Mouse (Mus musculus) c-Kit-positive CD71-negative TER-119-negative erythroid progenitor cells, embryonic 14.5 days (primary cell): ENCODE data around the gene Hoxd3.
A peak's percentile ranks its signal among the peaks of the same experiment; 100 is the strongest.

Source experiments
- DNase-seq: peaks from one replicate; pipeline ENCODE4 v3.0.0-alpha.2; 2013; ENCODE audit warnings: low read depth

The Hoxd3 gene

DNA sequence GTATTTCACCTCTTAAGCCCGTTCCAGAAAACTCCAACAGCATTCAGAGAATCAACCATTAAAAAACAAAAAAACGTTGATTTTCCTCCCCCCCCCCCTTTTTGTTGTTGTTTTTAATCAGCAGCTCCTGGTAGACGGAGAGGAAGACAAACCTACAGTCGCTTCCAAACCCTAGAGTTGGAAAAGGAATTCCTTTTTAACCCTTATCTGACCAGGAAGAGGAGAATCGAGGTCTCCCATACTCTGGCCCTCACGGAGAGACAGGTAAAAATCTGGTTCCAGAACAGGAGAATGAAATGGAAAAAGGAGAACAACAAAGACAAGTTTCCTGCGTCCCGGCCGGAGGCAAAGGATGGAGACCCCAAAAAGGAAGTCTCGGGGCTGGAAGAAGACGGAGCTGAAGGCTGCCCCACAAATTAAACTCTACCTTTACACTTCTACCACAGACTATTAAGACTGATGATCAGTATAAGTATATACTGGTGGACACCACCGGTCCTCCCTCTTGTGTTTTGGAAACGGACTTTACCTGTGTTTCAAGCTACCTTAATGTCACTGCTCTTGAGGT lies 5.2 kb upstream of the Hoxd3 start:
- DNase-seq, result no peak

DNA sequence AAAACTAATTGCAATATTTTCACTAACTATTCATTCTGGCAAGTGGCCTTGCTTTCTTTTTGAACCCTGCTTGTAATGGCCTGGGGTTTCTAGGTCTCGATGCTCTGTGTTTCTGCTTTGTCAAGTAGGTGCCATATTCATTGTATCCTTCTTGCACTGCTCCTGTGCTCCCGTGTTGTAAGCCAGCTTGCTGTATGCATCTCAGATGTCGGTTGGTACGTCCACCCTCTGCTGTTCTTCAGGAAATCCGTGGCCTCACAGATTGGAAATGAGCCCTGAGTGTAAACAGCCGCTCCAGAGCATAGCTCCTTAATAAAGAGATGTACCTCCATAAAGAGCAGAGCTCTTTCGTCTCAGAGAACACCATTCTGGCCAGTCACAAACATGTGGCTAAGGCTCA lies 4.1 kb upstream of the Hoxd3 start:
- DNase-seq, result no peak

DNA sequence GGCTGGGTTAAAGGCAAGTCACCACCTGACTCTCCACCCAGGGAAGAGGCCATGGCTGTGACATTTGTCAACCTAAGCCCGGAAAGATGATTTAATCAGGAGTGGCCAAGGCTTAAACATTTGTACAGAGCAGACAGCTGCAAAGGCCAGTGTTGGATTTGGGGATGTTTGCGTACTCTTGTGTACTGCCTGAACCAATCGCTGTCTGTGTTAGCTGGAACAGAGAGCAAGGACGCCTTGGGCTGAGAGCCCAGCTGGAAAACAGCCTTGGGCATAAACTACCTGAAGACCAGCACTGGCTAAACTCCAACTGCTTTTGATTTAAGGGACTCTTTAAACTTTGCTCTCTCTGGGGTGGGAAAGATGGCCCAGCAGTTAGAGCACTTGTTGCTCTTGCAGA lies 3.1 kb upstream of the Hoxd3 start:
- no peak for DNase-seq

DNA sequence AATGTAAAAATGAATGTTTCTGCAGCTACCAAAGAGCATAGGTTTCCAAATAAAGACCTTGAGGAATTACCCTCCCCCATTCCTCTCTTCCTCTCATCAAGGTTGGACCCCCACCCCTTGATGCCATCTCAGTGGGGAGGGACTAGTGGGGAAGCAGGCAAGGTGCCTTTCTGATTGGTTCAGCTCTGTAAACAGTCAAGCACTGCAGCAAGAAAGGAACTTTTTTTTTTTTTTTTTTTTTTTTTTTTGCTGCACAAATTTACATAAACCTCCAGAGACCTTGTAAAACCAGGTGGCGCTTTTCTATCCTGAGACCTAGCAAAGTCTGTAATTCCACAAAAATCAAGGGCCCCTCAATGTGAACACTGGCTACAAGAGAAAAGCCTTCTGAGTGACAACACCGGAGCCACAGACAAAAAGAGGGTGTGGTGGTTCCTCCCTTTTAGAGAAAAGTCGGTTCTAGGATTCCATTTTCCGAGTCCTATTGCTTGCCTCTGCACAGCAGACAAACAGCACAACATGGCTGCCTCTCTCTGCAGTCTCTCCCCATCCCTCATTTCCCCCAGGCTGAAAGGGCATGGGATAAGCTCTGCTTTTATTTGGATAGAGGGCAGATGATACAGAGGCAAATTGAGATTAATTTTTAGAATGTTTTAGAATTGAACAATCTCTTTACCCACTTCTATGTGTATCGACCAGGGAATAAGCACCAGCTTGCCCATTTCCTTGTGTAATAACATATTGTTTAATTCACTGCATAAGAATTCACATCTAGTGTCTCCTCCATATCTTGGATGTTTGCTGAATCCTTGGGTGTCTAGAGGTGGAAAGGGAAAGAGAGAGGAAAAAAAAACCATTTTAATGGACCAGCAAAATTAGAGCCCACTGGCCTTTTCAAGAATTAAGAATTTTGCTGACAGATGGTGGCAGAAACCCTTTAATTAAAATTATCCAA lies 2.0 kb upstream of the Hoxd3 start:
- no peak for DNase-seq

DNA sequence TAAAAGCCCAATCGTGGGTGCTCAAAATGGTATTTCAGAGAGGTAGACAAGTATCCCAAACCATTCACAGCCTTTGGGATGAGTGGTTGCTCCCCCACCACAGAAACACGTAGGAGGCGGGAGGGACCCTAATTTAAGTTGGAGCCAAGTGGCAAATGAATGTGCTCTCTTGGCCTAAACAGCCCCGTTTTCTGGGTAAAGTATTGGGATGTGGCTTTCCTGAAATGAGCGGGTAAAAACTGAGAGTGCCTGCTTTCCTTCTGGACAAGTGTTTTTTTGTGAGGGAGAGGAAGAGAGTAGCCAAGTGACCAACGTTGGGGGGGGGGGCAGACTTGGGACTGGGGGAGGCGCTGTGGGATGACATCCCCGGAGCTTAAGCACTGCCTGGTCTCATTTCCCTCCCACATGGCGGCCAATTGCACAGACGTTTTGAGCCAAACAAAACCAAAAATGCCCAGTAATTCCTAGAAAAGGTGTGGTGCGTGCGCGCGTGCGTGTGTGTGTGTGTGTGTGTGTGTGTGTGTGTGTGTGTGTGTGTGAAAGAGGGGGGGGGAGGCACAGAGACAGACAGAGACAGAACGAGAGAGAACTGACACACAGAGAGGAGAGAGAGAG lies 691 bp upstream of the Hoxd3 start:
- no peak for DNase-seq

DNA sequence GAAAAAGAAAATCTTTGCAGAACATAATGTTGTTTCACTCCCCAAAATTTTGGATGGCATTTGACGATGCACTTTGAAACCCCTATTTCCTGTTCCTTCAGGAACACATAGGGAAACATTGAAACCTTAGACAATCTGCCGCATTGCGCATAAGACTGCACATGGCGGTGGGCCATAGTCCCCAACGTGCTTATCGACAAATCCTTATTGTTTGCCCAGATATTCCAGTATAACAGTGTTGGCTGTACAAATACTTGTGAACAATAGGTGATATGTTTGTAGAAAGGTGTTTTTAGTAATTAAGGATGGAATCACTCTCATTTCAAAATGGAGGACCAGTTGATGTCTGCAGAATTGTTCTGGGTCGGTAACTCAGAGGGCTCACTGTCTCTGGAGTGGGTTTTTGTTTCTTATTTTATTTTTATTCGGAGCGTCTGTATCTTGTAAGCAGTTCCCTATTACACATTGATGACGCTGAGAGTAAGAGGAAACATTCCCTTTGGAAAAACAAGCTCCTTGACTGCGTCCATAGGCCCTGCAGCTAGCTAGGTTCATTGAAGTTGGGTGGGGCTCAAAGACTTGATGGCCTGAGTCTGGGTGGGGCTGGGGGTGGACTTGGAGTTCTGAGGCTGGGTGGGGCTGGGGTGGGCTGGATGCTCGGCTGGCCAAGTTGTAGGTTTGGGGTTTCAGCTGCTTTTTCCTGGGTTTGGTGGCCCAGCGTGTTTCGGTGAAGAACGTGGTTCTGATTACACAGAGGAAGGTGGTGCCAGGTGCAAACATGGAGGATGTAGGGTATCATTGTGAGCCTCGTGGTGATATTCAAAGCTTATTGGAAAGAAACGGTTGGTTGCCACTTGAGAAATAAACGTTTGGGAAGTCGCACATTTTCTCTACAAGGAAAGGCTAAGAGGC lies 1.8 kb downstream of the Hoxd3 start:
- no peak for DNase-seq

DNA sequence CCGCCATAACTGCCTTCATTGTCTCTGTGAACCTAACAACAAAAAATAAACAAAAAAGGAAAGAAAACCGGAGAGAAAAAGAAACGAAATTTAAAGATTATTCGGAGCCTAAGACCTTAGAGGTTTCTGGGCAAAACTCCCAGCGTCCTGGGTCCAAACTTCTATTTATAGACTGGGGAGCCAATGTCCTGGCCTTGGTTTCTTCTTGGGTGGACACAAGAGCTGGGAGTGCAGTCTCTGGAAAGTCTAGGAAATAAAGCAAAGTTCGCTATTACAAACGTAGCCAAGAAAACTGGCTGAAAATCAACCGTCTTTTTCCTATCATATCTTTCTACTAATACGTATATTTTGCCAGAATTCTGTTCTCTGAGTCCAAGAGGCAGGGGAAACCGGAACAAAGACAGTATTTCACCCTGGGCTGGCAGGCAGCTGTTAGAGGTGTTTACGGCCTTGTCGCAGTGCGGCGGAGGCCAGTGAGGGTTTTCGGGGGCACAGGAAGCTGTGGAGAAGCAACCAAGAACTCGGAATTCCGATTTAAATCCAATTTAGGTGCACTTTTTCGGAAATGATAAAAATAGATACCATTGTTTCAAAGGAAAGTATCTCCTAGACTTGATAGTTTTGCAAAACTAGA lies 2.5 kb downstream of the Hoxd3 start:
- DNase-seq, result no peak

DNA sequence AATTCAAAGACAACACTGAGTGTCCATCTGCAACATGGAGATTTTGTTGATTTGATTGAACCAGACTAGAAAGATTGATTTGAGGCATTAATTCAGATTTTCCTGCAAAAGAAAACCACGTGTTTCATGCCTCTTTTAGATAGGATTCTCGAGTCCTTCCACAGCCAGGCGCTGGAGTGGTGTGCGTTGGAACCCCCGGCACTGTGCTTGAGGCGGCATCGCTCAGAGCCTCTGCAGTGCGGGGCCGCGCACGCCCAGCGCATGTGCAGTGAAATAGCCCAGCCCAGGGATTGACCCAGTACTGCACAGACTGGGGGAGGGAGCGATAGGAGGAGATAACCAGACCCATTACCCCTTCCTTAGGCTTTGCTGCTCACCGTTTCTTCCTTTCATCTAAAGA lies 3.2 kb downstream of the Hoxd3 start:
- DNase-seq, result no peak

DNA sequence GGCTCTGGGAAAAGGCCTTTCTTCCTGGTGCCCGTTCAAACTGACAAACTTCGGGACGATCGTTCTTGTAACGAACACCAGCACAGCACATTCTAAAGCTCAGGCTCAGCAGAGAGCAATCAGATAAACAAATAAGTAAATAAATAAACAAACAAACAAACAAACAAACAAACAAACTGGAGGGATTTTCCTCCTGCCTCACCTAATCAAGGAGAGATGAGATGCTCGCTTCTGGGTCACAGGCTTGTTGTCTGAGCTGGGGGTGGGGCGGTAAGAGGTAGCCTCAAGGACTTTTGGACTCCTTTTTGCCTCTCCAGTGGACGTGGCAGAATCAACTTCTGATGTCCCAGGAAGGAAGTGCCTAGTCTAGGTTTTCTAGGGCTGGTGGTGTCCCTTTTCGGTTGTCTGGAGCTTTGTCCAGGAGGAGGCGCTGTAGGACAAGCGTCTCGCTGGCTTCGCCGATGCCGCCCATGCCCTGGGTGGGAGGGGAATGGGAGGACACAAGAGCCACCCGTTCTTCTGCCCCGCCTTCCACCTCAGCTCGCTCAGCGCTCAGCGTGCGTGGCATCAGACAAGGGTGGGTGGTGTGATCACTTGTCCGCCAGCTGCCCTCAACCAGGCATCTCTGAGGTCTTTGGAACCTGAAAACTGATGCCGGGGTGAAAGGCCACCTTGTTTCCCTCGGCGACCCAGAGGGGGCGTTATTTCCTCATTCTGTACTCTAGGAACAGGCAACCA lies 3.9 kb downstream of the Hoxd3 start:
- DNase-seq, result peak; percentile 79

DNA sequence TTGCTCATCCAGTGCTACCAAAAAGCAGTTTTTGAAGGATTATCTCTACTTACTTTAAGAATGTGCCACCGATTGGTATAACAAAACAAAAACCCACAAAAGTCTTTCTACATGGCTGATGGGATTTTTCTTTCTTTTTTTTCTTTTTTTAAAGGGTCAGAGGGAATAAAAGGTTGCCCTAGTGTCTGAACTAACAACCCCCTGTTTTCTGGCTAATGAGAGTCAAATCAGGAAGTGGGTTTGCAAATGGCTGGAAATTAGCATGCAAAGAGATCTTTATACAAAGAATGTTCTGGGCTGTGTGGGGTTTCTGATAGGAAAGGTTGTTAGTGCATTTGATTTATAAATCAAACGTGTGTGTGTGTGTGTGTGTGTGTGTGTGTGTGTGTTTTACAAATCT lies 8.7 kb downstream of the Hoxd3 start:
- DNase-seq, result no peak

DNA sequence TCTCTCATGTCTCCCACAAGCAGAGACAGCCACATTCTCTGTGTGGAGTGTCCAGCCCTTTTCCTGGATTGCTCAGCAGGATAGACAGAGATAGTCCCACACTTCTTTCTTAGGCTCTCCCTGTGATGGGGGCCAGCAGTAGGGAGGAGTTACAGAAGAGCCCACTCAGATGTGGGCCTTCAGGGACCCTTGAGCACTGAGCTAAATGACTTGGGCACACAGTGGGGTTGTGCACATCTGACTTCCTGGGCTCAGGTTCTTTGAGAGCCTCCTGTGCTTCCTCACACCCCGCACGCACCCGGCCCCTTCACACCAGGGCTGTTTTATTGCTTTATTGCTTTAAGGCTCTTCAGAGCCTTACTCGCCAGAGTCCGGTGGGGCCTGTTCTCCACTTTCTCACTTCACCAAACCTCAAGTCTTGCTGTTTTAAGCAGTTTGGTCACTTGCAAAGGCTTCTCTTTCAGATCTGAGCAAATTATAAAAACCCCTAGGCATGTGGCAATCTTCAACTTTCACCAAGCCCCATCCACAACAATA lies 9.3 kb downstream of the Hoxd3 start:
- no peak for DNase-seq

DNA sequence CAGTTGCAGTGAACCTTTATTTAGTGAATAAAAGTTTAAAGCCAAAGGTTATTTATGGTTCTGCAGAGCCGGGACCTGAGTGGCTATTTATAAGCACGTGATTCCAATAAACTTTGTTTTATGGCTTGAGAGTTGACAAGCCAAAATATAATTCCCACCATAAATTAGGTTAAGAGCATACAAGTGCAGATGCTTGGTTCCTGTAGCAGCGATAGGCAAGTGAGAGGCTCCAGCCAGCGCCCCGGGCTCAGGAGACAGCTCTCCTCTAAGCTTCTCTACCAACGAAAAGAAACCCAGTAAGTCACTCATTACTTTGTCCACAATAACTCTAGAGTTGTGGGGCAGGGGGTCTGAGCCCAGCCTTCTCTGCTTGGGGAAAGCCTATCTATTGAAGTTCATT lies 10.2 kb downstream of the Hoxd3 start:
- no peak for DNase-seq

DNA sequence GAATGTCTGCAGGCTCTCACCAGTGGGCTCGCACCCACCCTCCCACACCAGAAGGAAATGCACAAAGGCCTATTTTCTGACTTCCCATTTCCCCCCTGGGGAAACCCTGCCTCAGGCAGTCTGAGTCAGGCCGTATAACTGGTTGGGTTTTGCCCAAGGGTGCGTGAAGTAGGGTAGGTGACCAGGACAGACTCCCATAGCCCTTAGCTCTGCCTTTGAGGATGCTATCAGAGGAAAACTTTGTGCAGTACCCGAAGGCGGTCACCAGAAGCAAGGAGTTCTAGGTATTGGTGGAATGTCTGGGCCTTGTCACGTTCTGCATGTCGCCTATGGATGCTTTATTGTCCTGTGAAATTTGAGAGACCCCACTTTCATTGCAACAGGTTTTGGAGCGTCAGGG lies 11.2 kb downstream of the Hoxd3 start:
- DNase-seq, result no peak

DNA sequence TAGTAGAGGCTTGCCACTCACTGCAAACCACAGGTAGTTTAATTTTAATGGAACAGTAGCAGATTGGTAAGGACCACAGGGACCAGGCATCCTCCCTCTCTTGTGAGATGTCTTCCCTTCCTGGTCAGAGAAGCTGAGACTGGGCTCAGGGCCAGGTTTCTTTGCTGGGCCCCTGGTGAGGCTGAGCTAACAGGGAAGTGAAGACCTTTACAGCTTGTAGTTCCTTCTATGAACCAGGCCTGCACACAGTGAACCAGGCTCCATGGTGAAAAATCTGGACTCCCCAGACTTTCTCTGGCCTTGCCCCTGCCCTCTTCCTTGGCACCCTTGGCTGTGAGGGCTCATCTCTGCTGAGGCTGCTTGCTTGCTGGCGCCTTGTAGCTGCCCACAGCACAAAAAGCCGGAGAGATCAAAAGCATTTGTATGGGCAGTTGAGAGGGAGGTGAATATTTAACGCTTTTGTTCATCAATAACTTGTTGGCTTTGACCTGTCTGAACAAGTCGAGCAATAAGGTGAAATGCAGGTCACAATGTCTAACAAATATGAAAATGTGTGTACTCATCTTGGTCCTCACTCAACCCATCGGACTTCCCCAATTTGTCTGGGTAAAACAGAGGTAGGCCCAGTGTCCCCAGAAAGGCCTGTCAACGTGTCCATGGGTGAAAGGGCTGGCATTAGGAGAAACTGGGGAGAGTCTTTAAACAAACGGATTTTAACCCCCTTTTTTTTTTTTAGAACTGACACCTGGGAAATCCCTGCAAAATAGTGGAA lies 12.7 kb downstream of the Hoxd3 start:
- no peak for DNase-seq

DNA sequence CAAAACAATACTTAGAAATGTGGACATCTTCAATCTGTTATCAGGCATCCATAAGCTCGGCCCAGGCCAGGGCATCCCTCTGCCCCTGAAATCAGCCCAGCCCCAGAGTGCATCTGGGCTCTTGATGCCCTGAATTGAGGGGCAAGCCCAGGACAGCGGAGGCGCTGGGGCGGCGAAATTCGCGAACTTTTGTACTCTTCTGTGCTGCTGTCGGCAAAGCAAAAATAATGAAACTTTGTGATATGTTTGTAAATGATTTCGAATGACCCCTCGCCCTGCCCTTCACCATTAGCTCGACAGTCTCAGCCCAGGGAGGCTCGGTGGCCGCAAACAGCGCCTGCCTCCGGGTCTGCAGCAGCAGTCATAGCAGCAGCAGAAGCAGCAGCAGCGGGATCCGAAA lies 13.4 kb downstream of the Hoxd3 start:
- no peak for DNase-seq

DNA sequence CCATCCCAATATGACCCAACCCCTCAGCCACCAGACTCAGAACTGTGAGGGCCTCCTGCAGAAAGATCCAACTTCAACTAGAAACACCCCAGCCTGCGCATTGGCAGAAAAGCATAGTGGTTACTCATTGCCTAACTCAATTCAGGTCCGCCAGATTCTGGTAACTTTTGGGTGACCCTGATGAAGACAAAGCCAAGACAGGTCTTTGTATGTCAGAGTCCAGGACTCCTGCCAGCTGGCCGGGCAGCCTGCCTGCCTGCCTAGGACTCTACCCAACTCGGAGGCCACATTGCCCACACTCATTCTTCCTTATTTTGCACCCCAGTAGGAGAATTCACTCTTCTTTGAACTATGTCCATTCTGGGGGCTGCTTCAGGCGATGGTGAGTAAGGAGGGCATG lies 14.8 kb downstream of the Hoxd3 start, which contains the start of gene Gm28230:
Gm28230 (plus strand) TSS at position 178 of the 400 bp plus-strand sequence.
- DNase-seq, result no peak

DNA sequence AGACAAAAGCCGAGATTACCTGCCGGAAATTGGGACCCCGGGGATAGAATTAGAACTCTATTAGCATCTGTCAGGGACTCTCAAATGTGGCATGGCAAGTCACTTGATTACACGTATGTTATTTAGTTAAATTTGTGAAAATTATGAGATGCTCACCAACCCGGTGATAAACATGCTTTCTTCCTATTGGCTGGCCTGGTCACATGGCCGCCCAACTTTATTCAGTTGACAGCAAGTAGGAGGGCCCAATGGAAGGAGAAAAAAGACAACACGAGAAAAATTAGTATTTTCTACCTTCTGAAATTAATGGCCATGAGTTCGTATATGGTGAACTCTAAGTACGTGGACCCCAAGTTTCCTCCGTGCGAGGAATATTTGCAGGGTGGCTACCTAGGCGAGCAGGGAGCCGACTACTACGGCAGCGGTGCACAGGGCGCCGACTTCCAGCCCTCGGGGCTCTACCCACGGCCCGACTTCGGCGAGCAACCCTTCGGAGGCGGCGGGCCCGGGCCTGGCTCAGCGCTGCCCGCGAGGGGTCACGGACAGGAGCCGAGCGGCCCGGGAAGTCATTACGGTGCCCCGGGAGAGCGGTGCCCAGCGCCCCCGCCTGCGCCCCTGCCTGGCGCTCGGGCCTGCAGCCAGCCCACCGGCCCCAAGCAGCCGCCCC lies 15.4 kb downstream of the Hoxd3 start:
- DNase-seq, result no peak

DNA sequence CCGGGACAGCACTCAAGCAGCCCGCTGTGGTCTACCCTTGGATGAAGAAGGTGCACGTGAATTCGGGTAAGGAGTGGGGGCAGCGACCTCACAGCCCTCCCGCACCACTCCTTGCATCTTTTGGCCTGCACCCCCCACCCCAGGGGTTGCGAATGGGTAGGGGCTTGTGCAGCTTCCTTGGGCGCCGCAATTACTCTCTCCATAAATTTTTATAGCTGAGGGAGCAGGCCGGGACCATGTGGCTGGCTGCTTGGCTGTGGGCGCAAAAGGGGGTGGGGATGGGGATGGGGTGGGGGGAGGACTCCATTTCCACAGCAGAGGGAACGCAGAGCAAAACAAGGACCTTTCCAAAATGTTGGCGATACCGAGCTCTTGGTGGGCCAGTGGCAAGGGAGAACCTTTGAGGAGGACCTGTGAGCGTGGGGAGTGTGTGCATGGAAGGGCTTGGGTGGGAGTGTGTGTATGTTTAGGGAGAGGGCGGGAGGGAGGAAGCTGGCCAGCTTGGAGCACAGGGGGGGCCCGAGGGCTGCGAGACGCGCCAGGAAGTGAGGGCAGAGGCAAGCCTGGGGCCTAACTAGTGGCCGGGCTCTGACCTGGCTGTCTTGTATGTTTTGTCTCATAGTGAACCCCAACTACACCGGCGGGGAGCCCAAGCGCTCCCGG lies 16.0 kb downstream of the Hoxd3 start:
- no peak for DNase-seq

DNA sequence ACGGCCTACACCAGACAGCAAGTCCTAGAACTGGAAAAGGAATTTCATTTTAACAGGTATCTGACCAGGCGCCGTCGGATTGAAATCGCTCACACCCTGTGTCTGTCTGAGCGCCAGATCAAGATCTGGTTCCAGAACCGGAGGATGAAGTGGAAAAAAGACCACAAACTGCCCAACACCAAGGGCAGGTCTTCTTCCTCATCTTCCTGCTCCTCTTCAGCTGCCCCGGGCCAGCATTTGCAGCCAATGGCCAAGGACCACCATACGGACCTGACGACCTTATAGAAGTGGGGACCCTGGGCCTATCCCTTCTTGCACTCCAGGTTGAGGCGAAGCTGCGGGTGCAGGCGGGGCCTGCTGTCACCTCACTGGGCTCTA lies 16.6 kb downstream of the Hoxd3 start:
- DNase-seq, result no peak
